Mouse (Mus musculus): ENCODE results near the gene Ric8b.

The Ric8b gene

DNA sequence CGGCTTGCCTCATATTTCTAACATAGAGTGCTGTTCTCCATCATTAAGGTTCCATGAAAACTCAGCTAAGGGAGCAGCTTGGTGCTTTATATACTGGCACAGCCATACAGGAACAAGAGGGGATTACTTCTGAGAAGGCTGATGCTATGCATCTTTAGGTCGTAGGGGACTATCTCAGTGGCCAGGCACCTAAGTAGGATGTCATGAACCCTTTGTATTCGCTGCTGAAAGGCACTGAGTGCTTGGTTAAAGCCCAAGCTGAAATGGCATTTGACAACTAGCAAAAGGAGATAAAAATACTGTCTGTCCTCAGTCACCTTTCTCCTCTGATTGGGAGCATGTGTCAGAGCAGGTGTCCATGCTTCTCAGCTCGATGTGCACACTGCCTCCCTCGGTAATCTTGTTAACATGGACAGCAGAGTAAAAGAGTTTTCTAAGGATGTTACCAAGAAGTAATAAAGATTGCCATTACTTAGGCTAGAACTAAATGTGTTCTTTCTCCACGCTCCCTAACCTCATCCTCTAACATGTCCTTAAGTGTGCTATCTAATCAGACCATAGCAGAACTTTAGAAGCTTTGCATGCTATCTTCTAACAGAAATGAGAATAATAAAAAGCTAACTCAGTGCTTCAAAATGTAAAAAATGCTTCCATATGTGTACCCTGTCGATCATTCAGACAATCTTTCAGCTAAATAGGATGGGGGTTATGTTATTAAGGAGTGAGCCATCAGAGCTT, 89.3 kb downstream of the Ric8b start:
- no peak for DNase-seq (ENCODE audit: low read depth)

DNA sequence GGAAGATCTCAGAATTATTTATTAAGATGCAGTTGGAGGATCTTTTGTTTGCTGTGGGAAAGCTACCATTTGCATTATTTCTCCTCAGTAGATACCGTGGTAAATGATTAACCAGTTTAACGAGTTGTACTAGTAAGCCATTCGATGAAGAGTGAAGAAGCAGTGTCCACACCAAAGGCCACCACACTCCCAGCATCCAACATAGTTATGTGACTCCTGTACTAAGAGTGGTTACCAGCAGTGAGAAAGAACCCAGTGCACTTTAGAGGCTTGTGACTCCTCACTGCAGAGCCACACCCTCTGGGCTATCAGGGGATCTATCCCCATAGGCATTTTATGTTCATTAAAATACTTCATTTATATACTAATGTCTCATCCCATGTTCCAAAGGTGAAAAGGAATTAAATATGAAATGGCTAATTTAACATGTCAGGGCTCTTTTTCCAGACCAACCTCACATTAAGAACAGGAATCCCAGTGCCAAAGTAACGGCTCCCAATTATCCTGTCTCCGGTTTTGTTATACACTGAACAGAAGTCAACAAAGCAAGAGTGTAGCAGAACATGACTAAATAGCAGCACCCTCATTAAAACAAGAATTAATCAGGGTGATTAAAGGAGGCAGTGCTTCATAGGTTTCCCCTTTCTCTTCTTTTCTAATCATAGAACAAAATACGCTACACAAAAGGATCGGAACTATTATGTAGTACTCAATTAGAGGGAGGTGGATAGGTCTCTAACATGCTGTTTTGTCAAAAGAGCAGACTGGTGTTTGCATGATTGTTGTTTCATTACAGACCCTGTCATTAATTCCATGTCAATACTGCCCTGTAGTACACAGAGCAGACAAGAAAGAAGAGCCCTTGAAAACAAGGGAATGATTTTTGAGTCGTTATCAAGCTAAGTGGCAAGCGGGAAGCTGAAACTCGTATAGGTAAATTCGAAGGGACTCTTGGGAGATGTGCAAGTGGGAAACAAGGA, 90.7 kb downstream of the Ric8b start:
- no peak for DNase-seq (ENCODE audit: low read depth)

DNA sequence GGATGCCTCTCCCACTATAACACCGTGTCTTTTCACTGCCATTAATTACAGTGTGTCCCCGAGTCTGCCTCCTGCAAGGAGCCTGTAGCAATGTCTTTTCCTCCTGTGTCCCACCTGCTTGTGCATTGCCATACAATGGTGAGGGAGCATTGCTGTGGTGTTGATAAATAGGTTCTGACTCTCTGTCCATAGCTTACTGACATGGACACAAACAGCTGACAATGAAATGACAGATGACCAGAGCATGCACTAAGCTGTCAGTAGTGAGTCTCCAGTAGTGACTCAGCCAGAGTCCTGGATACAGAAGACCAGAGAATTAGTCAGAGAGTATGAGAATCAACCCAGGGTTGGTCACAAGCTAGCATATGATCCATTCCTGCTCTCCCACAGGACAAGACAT, 93.7 kb downstream of the Ric8b start:
- no peak for DNase-seq (ENCODE audit: low read depth)

DNA sequence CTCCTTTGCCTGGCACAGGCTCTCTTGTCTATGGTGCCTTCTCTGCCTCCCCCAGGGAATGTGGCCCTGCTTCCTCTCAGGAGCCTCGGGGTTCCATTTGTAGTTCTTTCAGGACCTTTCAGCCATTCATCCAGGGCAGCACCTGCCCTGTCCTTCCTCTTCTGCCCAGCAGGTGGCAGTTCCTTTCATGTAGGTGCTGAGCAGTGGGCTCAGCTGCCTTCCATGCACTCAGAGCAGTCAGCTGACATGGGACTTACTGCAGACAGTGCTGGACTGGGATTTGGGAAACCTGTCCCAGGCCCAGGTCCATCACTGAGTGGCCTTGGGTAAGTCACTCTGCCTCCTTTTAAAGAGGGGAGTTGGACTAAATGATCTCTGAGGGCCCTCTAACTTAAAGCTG, 96.0 kb downstream of the Ric8b start:
- peak; percentile 54 for DNase-seq (ENCODE audit: low read depth)

DNA sequence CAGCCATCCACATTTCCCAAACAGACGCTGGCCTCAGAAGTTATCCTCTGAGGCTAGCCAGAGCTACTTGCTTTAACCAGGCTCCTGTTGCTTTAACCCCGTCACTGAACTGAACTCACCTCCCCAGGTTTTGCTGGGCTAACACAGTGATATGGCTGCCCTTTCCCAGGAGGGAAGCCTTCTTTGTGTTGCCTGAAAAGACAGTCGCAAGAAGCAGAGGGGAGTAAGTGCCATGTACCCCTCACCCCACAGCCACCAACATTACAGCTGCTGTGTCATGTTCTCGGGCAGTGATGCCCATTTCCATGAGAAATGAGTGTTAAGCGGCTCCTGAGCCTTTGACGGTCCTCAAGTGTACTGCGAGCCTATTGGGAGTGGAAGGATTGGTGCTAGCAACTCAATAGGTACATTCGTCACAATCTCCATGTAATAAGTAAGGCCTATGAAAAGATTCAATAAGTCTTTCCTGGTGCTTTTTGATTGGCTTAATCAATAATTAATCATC, 96.6 kb downstream of the Ric8b start:
- no peak for DNase-seq (ENCODE audit: low read depth)

DNA sequence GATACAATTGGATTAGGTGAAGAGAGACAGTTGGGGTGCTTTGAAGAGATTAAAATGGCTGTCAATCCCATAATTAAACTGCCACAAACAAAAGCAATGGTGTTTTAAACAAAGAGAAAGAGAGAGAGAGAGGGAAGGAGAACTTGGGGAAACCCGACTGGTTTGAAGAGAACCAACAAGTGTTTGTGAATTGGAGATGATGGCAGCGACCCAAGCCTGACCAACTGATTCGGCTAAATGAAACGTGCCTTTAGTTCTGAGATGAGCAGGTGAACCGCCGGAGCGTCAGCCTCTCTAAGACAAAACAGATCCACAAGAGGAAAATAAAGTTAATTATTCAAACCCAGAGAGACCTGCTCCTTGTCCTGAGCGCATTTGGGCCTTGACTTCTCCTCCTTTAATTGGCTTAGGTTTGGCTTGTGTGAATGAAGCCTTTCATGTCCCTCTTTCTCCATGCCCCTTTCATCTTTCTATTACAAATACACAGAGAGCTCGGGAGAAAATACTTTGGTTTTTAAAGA, 97.1 kb downstream of the Ric8b start:
- no peak for DNase-seq (ENCODE audit: low read depth)

DNA sequence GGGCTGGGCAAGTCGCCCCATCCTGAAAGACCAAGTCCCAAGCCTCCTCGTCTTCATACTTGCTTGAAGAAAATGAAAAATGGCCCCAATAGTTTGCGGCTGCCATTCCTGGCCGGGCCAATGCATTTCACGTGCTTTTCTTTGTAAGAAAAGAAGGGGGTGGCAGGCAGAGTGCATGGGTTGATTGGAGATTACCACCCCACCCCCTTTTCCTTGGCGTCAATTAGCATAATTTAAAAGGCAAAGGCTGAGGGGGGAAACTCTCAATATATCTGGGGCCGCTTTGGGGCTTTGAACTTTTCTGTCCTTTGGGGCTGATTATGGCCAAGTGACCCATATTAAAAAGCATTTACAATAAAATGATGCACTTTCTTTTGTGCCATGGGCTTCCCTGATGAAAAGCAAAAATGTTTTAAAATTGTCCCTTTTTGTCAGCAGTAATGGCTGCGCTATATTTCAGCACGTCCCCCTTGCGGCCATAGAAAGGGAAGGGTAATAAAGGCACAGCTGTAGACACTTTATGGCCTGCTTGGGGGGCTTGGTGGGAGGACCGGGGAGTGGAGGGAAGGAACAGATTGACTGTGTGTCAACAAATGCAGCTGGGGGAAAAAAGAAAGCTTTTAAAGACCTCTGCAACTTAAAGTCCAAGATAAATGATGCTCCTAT, 105.4 kb downstream of the Ric8b start:
- no peak for DNase-seq (ENCODE audit: low read depth)

DNA sequence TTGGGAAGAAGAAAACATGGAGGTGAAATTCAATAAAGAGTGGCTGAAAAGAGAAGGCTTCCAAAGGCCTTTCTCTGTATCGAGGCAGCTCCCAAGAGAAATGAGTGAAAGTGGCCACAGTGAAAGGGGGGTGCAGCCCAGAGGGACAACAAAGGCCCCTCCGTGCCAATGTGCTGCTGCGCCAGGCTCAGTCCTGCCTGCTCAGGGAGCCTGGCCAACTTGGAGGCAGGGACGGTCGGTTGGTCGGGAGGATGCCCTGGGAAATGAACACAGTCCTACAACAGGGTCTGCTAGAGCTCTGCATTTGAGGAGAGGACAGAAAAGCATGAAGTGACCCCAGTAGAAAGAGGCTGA, 105.9 kb downstream of the Ric8b start:
- DNase-seq (ENCODE audit: low read depth), result no peak

DNA sequence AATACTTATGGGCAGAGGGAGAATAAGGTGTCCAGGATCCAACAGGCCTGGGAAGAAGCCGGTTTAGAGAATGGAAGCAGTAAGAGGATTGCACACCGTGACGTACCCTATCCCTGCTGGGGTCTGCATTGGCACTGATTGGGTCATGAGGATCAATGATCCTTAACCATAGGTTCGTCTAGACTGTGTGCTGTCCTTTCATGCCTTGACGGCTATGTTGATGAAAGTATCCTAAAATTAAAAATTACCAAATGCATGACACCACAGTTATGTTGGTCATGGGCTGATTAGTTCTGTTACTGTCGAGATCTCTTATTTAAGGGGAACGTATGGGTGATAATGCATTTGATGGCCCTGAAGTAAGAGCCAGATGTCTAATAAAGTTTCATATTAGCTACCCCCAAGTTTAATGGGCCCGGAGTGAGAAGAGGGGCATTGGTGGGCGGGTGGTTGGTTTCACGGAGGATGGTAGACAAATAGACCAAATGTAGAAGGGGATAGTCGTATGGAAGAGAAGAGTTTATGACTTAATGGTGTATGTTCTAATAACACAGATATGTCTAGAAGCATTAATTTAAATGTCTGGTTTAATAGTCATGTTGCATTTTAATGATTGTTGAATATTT, 108.5 kb downstream of the Ric8b start:
- no peak for DNase-seq (ENCODE audit: low read depth)

DNA sequence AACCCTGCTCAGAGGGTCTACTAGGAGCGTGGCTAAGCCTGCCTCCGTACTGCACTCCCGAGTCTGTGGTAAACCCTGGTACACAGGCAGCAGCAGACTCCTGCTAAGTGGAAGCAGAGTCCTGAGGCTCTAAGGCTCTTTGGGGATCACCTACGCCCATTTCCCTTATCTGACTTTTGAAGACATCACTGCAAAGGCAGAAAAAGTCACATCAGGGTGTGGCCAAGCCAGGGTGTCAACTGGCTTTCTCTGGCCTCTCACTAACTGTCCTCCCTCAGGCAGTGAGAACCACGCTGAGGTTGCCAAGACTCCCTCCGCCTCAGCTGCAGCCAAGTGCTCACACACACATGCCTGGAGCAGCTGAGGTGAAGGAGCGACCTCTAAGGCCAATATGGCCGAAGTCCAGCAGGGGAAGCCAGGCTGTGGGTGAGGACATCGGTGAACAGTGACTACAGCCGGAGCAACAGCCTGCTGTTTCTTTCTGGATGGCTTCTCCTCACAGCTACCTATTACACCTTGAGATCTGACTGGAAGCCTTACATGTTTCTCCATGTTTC, 110.3 kb downstream of the Ric8b start:
- no peak for DNase-seq (ENCODE audit: low read depth)

DNA sequence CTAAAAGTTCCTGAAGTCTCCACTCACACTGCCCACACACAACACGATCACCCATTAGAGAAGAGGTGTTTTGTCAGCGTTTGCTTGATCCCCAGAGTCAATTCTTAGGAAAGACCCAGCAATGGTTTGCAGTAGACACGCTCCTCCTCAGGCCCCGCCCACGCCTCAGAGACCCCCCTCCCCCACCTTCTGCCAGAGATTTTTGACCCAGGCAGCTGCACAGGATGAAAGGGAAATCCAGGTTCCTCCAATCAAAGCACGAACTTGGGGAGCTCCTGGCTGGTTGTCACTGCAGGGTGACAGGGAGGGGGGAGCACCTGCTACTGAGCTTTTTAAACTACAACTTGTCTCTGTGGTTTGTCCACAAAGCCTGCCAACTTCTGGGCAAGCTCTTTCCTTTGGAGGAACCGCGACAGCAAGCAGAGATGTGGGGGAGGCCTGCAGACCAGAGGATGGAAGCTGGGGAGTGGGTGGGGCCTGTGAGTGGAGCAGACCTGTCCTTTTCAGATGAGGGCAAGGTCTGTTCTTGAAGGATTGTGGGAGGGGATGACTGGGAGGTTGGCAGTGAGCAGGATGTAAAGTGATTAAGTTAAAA, 117.8 kb downstream of the Ric8b start:
- no peak for DNase-seq (ENCODE audit: low read depth)

DNA sequence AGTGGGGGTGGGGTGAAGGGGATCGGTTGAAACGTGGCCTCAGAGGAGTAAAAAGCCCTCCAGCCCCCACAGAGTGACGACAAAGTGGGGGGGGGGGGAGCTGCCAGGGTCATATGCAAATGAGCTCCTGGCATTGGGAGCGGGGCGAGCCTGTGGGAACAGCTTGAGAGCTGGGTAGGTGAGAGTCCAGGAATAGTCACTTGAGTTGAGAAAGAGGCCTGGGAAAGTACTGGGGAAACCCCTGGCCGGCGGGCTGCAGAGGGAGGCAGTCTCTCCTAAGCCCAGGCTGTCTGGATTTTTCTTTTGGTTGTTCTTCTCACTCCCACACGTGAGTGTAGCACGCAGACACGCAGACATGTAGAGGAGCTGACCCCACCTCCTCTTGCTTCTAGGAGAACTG, 120.7 kb downstream of the Ric8b start:
- DNase-seq (ENCODE audit: low read depth), result no peak

DNA sequence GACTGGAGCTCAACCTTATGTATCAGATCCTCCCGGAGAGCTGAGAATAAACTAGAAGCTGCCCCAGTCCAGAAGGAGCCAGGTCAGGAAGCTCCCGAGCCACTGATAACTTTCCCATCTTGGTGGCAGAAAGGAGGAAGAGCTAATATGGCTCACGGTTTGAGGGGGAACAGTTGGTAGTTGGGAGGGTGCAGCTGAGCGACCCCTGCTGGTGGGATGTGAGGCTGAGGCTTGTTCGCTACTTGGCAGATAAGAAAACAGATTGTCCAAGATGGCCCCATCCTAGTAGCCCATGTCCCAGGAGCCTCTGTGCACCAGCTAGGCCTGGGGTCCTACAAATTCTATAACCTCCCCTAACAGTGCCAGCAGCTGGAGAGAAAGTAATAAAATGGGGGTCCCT, 121.4 kb downstream of the Ric8b start:
- no peak for DNase-seq (ENCODE audit: low read depth)

DNA sequence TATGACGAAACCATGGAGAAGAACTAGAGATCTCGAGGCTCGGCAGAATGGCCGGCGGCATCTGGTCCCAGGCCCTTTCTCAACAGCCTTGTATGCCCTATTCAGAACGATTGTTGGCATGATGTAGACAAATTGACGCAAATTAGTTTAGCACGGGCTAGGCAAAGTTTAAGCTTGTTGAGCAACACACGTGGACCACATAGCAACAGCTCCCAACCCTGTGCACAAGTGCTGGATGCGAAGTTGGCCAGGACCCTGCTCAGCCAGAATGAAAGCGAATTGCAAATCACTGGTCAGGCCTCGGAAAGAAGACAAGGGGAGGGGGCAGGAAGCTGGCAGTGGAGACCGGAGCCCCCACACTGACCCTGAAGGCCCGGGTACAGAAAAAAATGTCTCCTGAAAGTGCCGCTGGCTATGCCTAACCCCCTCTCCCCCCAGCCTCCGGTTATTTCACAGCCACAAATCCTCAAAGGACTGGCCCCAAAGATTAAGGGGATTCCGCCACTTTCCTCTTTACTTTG, 126.8 kb downstream of the Ric8b start:
- peak; percentile 9 for DNase-seq (ENCODE audit: low read depth)

DNA sequence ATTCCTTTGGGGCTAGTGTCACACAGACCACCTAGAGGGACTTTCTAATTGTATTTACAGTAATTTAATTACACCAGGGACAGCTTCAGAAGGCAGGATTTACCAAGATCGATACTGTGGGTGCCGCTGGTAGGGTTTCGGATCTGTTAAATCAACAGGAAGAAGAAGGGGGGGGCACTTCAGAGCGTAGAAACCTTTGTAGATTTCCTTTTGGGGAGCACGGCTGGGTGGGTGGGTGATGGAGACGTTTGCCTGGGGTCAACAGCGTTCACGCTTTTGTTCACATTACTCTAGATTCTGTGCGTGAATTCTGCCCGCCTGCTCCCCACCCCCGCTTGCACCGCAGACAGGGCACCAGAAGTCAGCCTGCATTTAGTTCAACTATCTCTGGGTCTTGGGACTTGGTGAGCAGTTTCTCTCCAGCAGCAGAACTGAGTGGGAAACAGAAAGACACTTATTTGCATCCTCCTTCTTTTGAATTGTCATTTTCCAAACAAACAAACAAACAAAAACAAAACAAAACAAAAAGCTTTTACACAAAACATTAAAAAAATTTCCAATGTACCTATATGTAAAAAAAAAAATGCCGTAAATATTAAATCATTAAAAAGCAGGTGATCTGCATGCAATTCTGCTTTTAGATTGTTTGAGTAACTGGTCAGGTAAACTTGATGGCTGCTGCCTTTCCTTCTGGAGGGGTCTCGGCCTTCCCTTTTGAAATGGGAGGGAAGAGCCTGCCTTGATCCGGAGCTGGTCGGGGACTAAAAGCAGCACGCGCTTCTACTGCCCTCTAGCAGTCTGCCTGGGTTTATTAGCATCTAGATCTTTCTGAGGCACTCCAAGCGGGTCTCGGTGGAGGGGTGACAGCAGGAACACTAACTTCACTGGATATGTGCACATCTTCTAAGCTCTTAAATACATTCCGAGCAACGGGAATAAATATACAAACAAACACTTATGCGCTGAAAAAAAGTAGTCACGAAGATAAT, 127.6 kb downstream of the Ric8b start:
- DNase-seq (ENCODE audit: low read depth), result peak; percentile 62

DNA sequence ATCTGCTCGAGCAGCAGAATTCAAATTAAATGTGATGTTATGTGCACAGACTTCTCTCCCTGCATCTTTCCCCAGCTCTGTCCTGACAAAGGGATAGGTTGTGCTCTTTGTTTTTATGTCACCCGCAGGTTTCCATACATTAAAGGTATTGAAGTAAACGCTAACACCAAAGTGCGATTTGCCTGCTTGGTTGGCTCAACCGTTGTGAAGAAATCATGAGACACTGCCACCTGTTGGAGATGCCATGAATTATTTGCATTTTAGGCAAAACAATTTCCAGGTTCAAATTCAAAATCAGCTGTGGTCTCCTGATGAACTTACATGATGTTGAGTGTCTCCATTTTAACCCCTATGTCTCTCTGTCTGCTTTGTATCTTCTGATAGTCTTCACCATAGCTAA, 129.2 kb downstream of the Ric8b start:
- peak; percentile 74 for DNase-seq (ENCODE audit: low read depth)

DNA sequence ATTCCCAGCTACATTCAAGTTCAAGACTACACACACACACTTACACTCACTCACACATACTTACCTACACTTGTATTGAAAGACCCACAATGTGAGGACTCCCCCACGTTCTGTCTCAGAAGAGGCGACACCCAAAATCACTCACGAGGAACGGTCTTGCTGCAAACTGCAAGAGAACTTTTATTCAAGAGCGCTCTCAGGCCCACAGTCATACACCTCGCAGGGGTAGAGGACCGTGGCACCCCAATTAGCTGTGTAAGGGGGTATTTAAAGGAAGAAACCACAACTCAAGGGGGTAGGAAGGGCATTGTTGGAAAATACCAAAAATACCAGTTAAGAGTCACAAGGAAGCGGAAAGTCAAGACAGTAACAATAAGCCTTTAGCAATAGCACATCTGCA, 130.6 kb downstream of the Ric8b start:
- DNase-seq (ENCODE audit: low read depth), result no peak

DNA sequence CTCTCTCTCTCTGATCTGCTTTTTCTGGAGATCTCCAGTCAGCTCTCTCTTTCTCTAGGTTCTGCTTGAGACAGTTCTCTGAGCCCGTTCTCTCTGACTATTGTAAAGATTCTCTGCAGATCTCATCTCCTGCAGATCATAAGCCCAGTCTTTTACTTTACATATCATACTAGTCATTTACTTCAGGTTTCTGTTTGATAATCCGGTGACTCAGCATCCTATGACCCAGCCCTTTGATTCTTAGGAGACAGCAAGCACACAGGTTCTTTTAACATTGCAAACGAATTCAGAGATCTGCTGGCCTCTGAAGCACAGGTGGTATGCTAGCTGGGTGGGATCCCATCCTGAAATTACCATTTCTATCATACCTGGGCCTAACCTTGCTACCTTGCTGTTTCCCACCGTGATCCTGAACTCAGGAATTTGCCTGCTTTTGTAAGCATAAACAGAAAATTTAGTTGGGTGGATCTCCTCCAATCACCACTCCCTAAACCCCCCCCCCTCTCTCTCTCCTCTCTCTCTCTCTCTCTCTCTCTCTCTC, 133.3 kb downstream of the Ric8b start:
- DNase-seq (ENCODE audit: low read depth), result no peak

DNA sequence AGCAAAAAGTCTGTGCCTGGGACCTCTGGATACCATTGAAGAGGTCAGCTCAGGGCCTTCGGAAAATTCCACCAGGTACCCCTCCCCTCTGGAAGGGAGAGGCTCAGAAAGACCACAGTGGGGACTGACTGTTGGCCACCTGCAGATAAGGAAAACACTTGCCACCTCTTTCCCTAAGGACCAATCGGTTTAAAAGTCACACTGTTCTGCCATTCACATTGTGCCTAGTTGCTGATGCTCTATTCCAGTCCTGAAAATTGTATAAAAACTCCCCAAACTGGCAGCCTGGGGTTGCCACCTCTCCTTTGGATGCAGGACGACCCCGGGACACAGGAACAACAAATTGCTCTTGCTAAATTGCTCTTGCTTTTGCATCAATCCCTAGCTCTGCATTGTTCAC, 135.0 kb downstream of the Ric8b start:
- no peak for DNase-seq (ENCODE audit: low read depth)
